Mouse (Mus musculus) intestine, embryonic 15.5 days (tissue): ENCODE measurements around the gene Dpp3. TPM values are rescaled to one million over a fixed set of nuclear protein-coding genes. Genes with fewer than 3 reads are reported as not detected.
"Not testable (repeated sequence)": the region's sequence is repeated elsewhere in the genome, so short reads cannot be mapped to it uniquely, and the experiment has no call there.

Experiments used
- ATAC-seq: fragments of 200-750 bp; cut with Nextera tagmentation; 2 replicates; pipeline ENCODE4 v1.8.0; 2017; ENCODE audit warnings: moderate TSS enrichment, moderate library complexity
- H3K27ac ChIP-seq: fragments of 300-500 bp; sonication (generic); 2 replicates; pipeline ENCODE4 v1.5.1; 2015; ENCODE audit warnings: mild to moderate bottlenecking, inconsistent platforms
- H3K27me3 ChIP-seq: fragments of 300-500 bp; sonication (generic); replicated peaks from 2 replicates; pipeline ENCODE4 v1.6.1; 2015; ENCODE audit warnings: inconsistent platforms
- H3K36me3 ChIP-seq: fragments of 300-500 bp; sonication (generic); 2 replicates; pipeline ENCODE4 v1.6.1; 2015; ENCODE audit warnings: inconsistent platforms
- H3K4me1 ChIP-seq: fragments of 300-500 bp; sonication (generic); replicated peaks from 2 replicates; pipeline ENCODE4 v1.6.1; 2015; ENCODE audit warnings: inconsistent platforms
- H3K4me2 ChIP-seq: fragments of 300-500 bp; sonication (generic); replicated peaks from 2 replicates; pipeline ENCODE4 v1.6.1; 2015; ENCODE audit warnings: mild to moderate bottlenecking, inconsistent platforms
- H3K4me3 ChIP-seq: fragments of 300-500 bp; sonication (generic); replicated peaks from 2 replicates; pipeline ENCODE4 v1.5.1; 2015; ENCODE audit warnings: inconsistent platforms
- H3K9ac ChIP-seq: fragments of 300-500 bp; sonication (generic); 2 replicates; pipeline ENCODE4 v1.6.1; 2015; ENCODE audit warnings: inconsistent platforms
- H3K9me3 ChIP-seq: fragments of 300-500 bp; sonication (generic); 2 replicates; pipeline ENCODE4 v1.6.1; 2016; ENCODE audit warnings: inconsistent platforms
- WGBS: fragments of 180-500 bp; shearing (Covaris S2); methylation state at CpG from one replicate; pipeline ENCODE4 v1.1.7; 2015; 5-methylcytosine and 5-hydroxymethylcytosine counted together
- polyA plus RNA-seq: library from polyadenylated mRNA; unstranded; fragments of >200 nt; fragmentation: Nextera tagmentation; extraction: Ambion mirVana; gene quantifications from 2 replicates; pipeline ENCODE4 v1.2.1, GENCODE M21; 2015

Dpp3 gene
- 126 and 135 TPM in 2 replicates for polyA plus RNA-seq

DNA sequence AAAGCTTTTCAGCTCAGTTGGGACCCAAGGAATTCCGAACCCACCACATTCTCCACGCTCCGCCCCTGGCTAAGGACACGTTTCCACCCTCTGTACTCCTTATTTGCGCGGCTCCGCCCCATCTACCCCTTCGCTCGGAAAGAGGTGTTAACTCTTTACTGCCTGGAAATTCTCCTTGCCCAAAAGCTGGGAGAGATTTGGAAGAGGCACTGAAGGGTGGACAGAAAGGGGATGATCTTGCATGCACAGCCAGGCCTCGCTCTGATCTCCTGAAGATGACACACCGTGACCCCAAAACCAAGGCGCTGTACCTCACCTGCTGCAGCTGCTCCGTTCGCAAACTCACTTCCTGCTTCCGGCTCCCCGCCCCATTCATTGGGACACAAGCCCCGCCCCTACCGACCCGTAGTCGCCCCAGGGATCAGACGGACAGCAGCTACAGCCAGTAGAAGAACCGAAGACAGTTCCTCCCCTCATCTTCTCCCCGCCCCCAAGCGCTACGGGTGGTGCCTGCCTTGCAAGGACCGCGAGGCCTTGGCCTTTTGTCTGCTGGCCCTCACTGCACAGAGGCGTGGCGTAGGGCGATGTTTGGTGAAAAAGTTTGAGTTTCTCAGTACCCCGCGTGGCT lies at the start of gene Dpp3:
Dpp3 (minus strand) TSS at position 384 of the 628 bp plus-strand sequence.
- Histone ChIP-seq H3K9ac (peak within 1 kb of the TSS; percentile 51), H3K4me2 (peak within 1 kb of the TSS; percentile 68), H3K9me3 (no peaks in the 10 kb centered on the region), H3K4me3 (peak within 1 kb of the TSS; percentile 61), H3K4me1 (peaks cover 13% of the 10 kb centered on the region), H3K27me3 (no peaks in the 10 kb centered on the region), H3K36me3 (peaks cover 7% of the 10 kb centered on the region; the same call in 1 of the 2 replicates), H3K27ac (peak within 1 kb of the TSS; percentile 55; the same call in 1 of the 2 replicates)
- under 1% methylated on average over 32 of the region's 32 CpGs for WGBS
- ATAC-seq: peak; percentile 99

- H3K27ac ChIP-seq: no peak overlapping the region
- no peak for ATAC-seq
- no peaks in the 10 kb centered on the region for H3K27me3 ChIP-seq
- H3K9ac ChIP-seq: no peak overlapping the region
- 74% methylated on average over 2 of the region's 2 CpGs for WGBS
- H3K4me1 ChIP-seq: no peaks in the 10 kb centered on the region
- H3K4me3 ChIP-seq: no peak overlapping the region
- no peaks in the 10 kb centered on the region for H3K9me3 ChIP-seq
- no peak overlapping the region for H3K4me2 ChIP-seq
- H3K36me3 ChIP-seq: peaks cover 22% of the 10 kb centered on the region
These were observed 40.1 kb upstream of the Dpp3 start for GRCm38 (mm10) chr19:4968236-4968635.

DNA sequence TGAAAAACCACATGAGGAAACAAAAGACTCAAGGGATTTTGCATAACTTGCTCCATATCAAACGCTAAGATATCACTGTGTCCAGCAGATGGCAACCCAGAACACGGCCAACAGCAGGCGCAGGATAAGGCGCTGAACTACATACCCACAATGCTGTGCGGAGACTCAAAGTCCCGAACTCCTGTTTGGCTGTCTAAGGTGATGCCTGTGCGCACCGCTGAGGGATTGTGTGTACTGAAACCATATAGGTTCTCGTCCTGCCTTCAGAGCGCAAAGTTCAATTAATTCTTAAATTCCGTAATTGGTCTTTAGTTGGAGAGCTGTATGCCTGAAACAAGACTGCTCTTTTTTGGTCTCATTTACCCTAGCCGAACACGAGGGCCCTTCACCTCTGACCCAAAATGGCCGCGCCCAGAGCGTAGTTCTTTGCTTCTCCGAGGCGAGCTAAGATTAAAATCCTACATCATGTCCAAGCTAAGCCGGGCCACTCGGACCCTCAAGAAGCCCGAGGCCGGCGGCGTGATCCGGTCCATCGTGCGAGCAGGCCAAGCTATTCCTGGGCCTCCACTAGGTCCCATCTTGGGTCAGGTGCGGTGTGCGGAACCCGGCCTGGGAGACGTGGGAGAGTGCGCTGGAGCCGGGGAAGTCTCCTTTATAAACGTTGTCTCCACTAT lies 34.0 kb upstream of the Dpp3 start, which contains the start of gene Mrpl11:
Mrpl11 (plus strand) TSS at position 220 of the 674 bp plus-strand sequence.
- Histone ChIP-seq H3K4me3 (peak within 1 kb of the TSS; percentile 63), H3K9ac (peak within 1 kb of the TSS; percentile 61), H3K27ac (peak within 1 kb of the TSS; percentile 52), H3K4me2 (peak within 1 kb of the TSS; percentile 62), H3K27me3 (no peaks in the 10 kb centered on the region), H3K4me1 (peaks cover 8% of the 10 kb centered on the region; the same call in 1 of the 2 replicates), H3K36me3 (peaks cover 18% of the 10 kb centered on the region), H3K9me3 (no peaks in the 10 kb centered on the region)
- peak; percentile 98 for ATAC-seq
- WGBS: under 1% methylated on average over 34 of the region's 34 CpGs

GRCm38 (mm10) chr19:4948641-4949040 lies 20.6 kb upstream of the Dpp3 start:
- H3K27ac ChIP-seq, H3K4me3 ChIP-seq, H3K36me3 ChIP-seq, H3K4me2 ChIP-seq, H3K9me3 ChIP-seq, H3K27me3 ChIP-seq, H3K9ac ChIP-seq, ATAC-seq, H3K4me1 ChIP-seq: not testable (repeated sequence)
- WGBS: 82% methylated on average over 9 of the region's 9 CpGs

DNA sequence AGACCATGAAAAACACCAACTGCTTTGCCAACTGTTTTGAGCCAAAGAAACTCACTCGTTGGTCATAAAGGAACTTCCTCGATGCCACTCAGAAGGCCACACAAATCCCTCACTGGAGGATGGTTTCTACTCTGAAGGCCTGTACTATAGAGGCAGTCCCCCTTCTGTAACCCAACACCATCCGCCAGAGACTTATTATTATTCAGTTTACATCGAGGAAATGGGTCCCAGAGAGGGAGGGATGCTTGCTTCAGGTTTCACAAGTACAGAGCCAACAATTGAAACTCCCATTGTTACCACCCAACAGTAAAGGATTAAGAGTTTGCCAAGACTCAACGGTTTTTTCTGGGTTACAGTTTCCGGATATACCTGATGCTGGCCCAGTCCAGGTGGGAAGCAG lies 17.5 kb upstream of the Dpp3 start:
- 50% methylated on average over 6 of the region's 6 CpGs for WGBS
- H3K4me3 ChIP-seq: no peak overlapping the region

DNA sequence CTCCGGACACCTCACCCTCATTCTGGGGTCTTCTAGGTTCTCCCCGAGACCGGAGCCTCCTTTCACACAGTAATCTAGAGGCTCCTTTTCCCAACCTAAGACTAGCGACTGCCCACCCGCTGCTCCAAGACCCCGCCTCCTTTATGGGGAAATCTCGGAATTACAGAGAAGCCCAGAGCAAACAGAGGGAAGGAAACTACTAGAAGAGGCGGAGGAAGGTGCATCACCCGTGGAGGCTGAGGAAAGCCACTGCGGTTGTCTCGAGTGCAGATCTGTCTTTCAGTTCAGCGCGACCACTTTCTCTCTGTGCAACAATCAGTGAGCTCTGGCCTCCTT lies 15.1 kb upstream of the Dpp3 start:
- no peaks in the 10 kb centered on the region for H3K27me3 ChIP-seq
- peak overlapping the region; percentile 52 for H3K9ac ChIP-seq
- peak overlapping the region; percentile 58 for H3K4me3 ChIP-seq
- peak overlapping the region; percentile 92 for H3K4me2 ChIP-seq
- 4% methylated on average over 13 of the region's 13 CpGs for WGBS
- H3K27ac ChIP-seq: no peak overlapping the region
- H3K4me1 ChIP-seq: peaks cover 11% of the 10 kb centered on the region
- no peaks in the 10 kb centered on the region for H3K36me3 ChIP-seq
- peak; percentile 77 for ATAC-seq
- H3K9me3 ChIP-seq: no peaks in the 10 kb centered on the region

More for the DNA sequence above, 17.5 kb upstream of the Dpp3 start:
- Histone ChIP-seq H3K27me3 (no peaks in the 10 kb centered on the region), H3K27ac (no peak overlapping the region), H3K4me1 (peaks cover 11% of the 10 kb centered on the region), H3K9me3 (no peaks in the 10 kb centered on the region), H3K9ac (no peak overlapping the region), H3K4me2 (no peak overlapping the region), H3K36me3 (no peaks in the 10 kb centered on the region)
- no peak for ATAC-seq

DNA sequence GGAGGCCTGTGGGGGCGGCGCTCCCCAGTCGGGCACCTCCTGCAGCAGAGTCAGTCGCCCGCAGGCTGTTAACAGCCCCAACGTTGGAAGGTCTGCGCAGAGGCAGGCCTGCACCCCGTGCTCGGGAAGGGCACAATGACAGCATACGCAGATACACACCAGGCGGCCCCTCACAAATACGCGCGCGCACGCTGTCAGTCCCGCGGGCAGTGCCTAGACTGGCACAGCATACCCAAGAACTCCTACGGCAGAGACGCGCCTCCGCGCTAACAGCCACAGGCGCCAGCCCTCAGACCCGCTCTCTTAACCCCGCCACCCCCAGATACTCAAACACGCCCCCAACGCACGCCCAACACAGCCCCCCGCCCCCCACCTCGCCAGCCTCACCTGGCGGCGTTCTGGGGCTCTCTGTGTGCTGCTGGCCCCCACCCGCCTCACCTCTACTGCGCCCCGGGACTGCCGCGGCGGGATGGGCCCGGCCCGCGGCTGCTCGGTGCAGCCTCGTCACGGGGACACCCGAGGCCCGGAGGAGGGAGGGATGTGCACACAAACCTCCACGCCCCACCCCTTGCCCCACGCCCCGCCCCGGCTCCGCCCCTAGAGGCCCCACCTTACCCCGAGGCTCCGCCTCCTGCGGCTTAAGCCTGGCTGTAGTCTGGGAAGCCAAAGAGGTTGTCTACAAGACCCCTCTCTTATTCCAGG lies 14.6 kb upstream of the Dpp3 start, which contains the start of gene Peli3:
Peli3 (minus strand) TSS at position 577 of the 702 bp plus-strand sequence.
- WGBS: 1% methylated on average over 54 of the region's 55 CpGs
- H3K4me2 ChIP-seq: peak within 1 kb of the TSS; percentile 92
- H3K9ac ChIP-seq: peak within 1 kb of the TSS; percentile 52
- H3K4me3 ChIP-seq: peak within 1 kb of the TSS; percentile 58
- no peaks in the 10 kb centered on the region for H3K27me3 ChIP-seq
- no peak within 1 kb of the TSS for H3K27ac ChIP-seq
- no peaks in the 10 kb centered on the region for H3K36me3 ChIP-seq
- peak; percentile 99 for ATAC-seq
- peaks cover 10% of the 10 kb centered on the region for H3K4me1 ChIP-seq
- H3K9me3 ChIP-seq: no peaks in the 10 kb centered on the region

DNA sequence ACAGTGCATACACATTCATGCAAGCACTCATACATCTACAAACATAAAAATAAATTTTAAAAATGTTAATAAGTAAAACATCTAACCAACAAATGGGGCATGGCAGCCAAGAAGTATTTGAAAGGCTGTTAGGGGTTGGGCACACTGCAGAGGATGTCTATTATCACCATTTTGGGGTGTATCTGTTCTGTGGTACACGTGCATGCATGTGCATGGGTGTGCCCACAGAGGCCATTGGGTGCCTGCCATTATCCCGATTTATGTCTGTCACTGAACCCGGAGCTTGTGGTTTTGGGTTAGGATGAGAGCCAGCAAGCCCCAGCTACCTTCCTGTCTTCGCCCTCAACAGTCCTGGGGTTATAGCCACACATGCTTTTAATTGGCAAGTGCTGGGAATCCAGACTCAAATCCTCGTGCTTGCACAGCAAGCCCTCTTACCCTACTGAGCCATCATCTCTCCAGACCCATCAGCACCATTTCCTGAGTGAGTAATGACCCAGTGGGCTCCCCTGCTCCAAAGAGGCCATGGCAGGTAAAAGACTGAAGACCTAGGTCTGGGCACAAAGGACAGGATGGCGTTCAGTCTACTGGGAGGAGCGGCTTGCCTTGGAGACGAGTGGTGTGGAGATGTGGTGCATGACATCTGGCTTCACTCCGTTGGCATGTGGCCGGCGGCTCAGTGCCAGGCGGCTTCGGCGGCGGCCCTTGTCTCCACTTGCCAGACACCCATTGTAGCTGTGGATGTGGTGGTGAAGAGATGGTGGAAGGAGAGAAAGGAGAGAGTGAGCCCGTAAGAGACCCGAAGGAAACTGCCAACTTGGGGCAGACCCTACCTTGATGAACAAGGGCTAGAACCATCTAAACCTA lies 9.6 kb upstream of the Dpp3 start:
- ATAC-seq: no peak
- Histone ChIP-seq H3K9ac (no peak overlapping the region), H3K4me3 (no peak overlapping the region), H3K27ac (no peak overlapping the region), H3K4me2 (no peak overlapping the region), H3K9me3 (no peaks in the 10 kb centered on the region), H3K36me3 (no peaks in the 10 kb centered on the region), H3K27me3 (no peaks in the 10 kb centered on the region), H3K4me1 (peaks cover 4% of the 10 kb centered on the region; the same call in 1 of the 2 replicates)
- 88% methylated on average over 17 of the region's 17 CpGs for WGBS

GRCm38 (mm10) chr19:4936896-4937295 lies 8.8 kb upstream of the Dpp3 start:
- Histone ChIP-seq H3K27me3 (no peaks in the 10 kb centered on the region), H3K27ac (no peak overlapping the region), H3K9me3 (no peaks in the 10 kb centered on the region), H3K4me1 (no peaks in the 10 kb centered on the region), H3K4me2 (no peak overlapping the region), H3K9ac (no peak overlapping the region), H3K36me3 (no peaks in the 10 kb centered on the region), H3K4me3 (no peak overlapping the region)
- ATAC-seq: no peak
- WGBS: 71% methylated on average over 2 of the region's 2 CpGs

DNA sequence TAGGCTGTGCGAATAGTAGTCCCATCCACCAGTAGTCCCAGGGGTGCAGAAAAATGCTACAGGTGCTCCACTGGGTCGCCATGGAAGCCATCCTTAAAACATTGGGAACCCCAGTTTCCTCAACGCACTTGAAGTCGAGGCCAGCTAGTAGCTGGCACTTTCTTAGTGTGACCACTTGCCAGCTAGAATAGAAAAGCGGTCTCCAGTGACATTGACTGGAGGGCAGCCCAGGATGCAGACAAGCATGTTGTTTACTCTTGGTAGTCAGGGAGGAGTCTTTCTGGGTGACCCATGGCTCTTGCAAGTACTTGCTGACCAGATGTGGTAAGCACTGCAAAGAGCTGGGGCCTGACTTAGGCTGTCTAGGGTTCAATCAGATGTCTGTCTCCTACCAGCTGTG lies 694 bp upstream of the Dpp3 start:
- peaks cover 13% of the 10 kb centered on the region for H3K4me1 ChIP-seq
- H3K36me3 ChIP-seq: 0 out of 2 replicates have a peak, but pooled peaks cover 5% of the 10 kb centered on the region
- no peaks in the 10 kb centered on the region for H3K9me3 ChIP-seq
- H3K4me3 ChIP-seq: peak overlapping the region; percentile 61
- no peak for ATAC-seq
- peak overlapping the region; percentile 36 for H3K9ac ChIP-seq
- 0 out of 2 replicates have a peak overlapping the region, but pooled peaks have one; percentile 22 for H3K27ac ChIP-seq
- H3K4me2 ChIP-seq: peak overlapping the region; percentile 68
- no peaks in the 10 kb centered on the region for H3K27me3 ChIP-seq
- 60% methylated on average over 5 of the region's 5 CpGs for WGBS

DNA sequence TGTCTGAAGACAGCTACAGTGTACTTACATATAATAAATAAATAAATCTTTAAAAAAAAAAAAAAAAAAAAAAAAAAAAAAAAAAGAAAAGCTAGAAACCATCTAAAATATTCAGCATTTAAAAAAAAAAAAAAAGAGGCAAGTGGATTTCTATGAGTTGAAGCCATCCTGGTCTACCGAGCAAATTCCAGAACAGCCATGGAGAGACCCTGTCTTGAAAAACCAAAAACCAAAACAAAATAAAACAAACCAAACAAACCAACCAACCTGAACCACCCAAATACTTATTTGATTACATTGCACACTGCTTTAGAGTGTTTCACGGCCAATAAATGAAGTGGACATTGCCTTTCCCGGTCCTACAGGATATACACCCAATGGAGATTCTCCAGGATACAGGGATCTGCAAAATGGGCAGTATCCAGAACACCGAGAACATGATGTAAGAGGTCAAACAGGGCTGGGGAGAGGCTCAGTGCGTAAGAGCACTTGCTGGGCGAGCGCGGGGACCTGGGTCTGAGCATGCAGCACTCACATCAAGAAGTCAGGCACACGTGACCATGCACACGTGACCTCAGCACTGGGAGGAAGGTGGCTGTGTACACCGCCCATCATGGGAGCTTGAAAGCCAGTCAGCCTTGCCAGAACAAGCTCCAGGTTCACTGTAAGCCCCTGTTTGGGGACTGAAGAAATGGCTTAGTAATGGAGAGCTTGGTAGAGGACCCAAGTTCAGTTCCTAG lies 2.8 kb downstream of the Dpp3 start:
- Histone ChIP-seq H3K9me3 (no peaks in the 10 kb centered on the region), H3K36me3 (peaks cover 34% of the 10 kb centered on the region), H3K9ac (no peak overlapping the region), H3K27me3 (no peaks in the 10 kb centered on the region), H3K4me1 (peaks cover 13% of the 10 kb centered on the region), H3K27ac (no peak overlapping the region), H3K4me3 (no peak overlapping the region), H3K4me2 (no peak overlapping the region)
- no peak for ATAC-seq
- WGBS: 93% methylated on average over 11 of the region's 11 CpGs
